Mouse (Mus musculus): Measurements from ENCODE around the gene Hoxa2.

GRCm38 (mm10) chr6:52176391-52176790 is 11.8 kb upstream of the Hoxa2 start:
- TF ChIP-seq CTCF (IDR thresholded peaks at IDR 0.05; ENCODE audit: borderline replicate concordance, extremely low read depth, insufficient read depth, insufficient read length): no peak
- no peak for TF ChIP-seq POLR2A (IDR thresholded peaks at IDR 0.05; ENCODE audit: borderline replicate concordance, extremely low read depth, insufficient read depth, insufficient read length, poor library complexity, severe bottlenecking)
